Mouse (Mus musculus): ENCODE data around the gene Tcte3.
"Not testable (repeated sequence)": the region's sequence is repeated elsewhere in the genome, so short reads cannot be mapped to it uniquely, and the experiment has no call there.

The Tcte3 gene

DNA sequence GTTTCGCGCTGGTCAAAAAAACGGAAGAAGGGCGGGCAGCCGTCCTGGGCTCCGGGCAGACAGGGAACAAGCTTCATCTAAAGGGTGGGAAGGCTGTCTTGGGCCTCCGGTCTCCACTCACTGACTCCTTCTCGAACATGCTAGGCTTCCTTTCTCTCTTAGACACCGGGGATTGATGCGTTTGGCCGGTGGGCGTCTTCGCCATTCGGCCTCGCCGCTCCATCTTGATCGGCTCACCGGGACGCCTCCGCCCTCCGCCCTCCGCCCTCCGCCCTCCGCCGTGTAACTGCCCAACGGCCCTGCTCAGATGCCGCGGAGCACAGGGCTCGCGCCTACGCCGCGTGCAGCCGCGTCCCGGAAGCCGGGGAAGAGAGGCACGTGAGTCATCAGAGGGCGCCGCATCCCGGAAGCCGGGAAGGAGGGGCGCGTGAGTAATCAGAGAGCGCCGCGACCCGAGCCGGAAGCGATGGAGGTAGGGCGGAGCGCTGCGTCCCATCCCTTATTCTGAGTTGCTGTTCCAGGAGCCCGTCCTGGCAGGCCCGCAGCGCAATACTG lies at the start of gene Tcte3, which contains the start of the genes Ermard and Gm3448:
Gene Tcte3 (minus strand): TSS at position 314 of the 555 bp plus-strand sequence.
Gene Ermard (plus strand): TSS at position 34 of the 555 bp plus-strand sequence.
Gene Gm3448 (minus strand): TSS at position 363 of the 555 bp plus-strand sequence.
- peak in 1 of 2 experiments; percentile 33 for DNase-seq (ENCODE audit: low spot score in 2 of 2)

DNA sequence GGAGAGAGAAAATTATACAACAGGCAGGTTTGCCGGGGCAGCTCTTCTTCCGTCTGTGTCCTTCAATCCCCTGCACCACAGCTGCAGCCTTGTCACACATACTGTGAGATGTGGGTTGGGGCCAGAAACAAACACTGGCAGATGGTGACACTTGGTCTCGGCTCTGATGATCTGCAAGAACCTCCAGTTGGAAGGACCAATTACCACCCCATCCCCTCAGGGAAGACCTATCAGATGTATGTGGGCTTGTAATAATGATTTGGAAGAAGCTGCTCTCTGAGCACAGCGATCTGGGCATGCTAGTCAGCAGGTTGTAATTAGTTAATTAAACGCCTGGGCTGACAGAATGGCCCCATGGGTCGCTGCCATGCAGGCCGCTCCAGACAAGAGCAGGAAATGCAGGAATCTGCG lies 47.3 kb upstream of the Tcte3 start:
- no peak for DNase-seq (ENCODE audit: low spot score in 2 of 2)

- DNase-seq (ENCODE audit: low spot score in 2 of 2), result no peak
Measured at GRCm38 (mm10) chr17:15088166-15088565, 46.9 kb upstream of the Tcte3 start.

DNA sequence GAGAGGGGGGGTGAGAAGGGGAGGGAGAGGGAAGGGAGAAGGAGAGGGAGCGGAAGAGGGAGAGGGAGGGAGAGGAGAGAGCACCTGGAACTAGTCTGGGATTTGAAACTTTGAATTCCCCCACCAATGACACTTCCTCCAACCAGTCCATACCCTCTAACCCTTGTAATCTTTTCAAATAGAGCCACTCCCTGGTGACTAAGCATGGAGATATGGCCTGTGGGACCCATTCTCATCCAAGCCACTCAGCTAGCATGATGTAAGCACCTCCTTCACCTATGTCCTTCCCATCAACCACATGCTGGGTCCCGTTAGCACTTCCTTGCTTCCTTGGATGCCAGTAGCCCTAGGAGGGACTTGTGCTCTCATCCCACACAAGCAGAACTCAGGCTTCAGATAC lies 43.7 kb upstream of the Tcte3 start:
- no peak for DNase-seq (ENCODE audit: low spot score in 2 of 2)

- no peak for DNase-seq (ENCODE audit: low spot score in 2 of 2)
Measured at GRCm38 (mm10) chr17:15084226-15084848, 43.0 kb upstream of the Tcte3 start.

- no peak for DNase-seq (ENCODE audit: low spot score in 2 of 2)
Measured at GRCm38 (mm10) chr17:15077536-15077935, 36.2 kb upstream of the Tcte3 start.

- peak in 1 of 2 experiments; percentile 33 for DNase-seq (ENCODE audit: low spot score in 2 of 2)
Measured at GRCm38 (mm10) chr17:15075033-15075432, 33.7 kb upstream of the Tcte3 start.

DNA sequence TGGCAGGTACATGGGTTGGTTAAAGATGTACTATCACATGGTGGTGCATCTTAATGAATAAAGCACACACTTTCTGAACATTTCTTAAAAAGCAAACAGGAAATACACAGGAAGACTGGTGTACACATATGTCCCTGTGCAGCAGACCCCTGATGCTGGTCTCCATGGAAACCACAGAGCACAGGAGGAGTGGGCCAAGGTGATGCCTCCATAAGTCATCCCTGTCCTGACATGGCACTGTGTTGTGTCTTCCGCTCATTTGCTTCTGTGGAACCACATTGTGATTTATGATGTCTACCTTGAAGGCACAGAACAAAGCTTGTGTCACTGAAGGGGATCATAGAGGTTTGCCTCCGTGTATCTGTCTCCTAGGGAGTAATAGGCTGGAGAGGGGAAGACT lies 30.9 kb upstream of the Tcte3 start:
- no peak for DNase-seq (ENCODE audit: low spot score in 2 of 2)

GRCm38 (mm10) chr17:15069124-15069523 lies 27.8 kb upstream of the Tcte3 start:
- DNase-seq (ENCODE audit: low spot score in 2 of 2), result no peak

- no peak for DNase-seq (ENCODE audit: low spot score in 2 of 2)
Measured at GRCm38 (mm10) chr17:15068040-15068792, 26.9 kb upstream of the Tcte3 start.

DNA sequence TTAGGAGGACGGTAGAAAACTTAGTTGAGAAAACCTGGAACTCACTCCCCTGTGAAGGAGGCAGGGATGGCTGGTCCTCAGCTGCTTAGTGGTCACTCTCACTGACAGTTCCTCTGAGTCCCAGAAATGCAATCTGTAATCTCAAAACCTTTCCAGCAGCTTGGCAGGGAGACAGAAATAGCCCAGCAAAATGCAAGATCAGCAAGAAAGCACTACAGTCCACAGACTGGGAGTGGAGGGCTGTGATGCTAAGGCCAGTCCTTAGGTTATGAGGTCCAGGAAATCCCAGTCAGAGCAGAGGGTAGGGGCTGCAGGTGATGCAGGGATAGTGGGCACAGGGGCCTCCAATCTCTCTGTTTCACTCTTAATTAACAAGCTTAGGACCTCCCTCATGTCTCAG lies 25.6 kb upstream of the Tcte3 start:
- DNase-seq (ENCODE audit: low spot score in 2 of 2), result no peak

DNA sequence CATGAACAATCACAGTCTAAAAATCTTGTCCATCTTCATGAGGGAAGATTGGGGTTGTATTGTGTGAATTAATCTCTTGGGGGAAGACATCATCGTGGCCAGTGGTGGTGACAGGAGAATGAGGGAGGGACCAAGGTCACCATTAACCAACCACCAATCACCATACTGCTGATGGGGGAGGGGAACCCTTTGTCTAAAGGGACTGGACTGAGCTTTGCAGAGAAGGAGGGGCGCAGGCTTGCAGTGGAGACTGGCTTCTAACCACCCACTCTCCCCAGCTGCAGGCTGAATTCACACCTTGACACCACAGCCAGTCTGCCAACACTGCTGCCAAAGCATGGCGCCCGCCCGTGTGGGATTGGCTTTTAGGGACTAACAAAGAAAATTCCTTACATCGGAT lies 24.8 kb upstream of the Tcte3 start:
- DNase-seq (ENCODE audit: low spot score in 2 of 2), result no peak

GRCm38 (mm10) chr17:15065391-15066024 lies 24.2 kb upstream of the Tcte3 start:
- peak; percentile 52 to 62 for DNase-seq (ENCODE audit: low spot score in 2 of 2)

DNA sequence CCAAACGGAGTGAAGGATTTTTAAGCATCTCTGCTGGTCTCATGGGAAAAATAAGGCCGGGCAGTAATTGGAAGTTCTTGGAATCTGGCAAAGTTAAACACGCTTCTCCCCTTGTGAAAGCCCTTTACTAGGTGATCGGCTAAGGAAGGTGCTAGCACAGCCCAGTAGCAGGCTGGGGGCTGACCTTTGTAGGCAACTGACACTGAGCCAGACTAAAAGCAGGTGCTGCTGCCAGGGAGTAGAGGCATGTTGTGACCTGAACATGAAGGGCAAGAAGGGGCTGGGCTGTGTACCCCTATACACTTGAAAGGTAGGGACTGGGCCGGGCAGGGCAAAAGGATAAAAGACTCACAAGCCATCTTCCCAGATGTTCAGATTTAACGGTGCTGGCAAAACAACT lies 19.1 kb upstream of the Tcte3 start:
- DNase-seq (ENCODE audit: low spot score in 2 of 2), result no peak

GRCm38 (mm10) chr17:15059646-15060045 lies 18.4 kb upstream of the Tcte3 start:
- DNase-seq (ENCODE audit: low spot score in 2 of 2), result no peak

DNA sequence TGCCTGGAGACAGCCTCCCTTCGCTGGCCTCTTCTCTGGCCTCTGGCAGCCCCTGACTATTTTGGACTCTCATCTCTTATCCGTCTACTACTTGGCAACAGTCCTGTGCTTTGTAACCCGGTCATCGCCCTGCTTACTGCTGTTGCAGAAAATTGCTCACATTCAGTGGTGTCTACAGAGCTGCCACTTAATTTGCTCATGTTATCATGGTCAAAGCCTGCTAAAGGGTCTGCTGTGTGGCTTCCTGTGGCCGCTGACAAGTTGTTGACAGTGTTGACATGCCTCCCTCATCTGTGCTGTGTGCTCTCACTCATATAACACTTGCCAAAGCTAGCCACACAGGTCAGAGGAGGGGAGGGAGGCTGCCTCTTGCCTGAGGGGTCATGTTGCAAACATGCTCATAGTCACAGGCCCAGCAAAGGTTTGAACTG lies 16.9 kb upstream of the Tcte3 start:
- no peak for DNase-seq (ENCODE audit: low spot score in 2 of 2)

GRCm38 (mm10) chr17:15055925-15056324 lies 14.6 kb upstream of the Tcte3 start:
- no peak for DNase-seq (ENCODE audit: low spot score in 2 of 2)

DNA sequence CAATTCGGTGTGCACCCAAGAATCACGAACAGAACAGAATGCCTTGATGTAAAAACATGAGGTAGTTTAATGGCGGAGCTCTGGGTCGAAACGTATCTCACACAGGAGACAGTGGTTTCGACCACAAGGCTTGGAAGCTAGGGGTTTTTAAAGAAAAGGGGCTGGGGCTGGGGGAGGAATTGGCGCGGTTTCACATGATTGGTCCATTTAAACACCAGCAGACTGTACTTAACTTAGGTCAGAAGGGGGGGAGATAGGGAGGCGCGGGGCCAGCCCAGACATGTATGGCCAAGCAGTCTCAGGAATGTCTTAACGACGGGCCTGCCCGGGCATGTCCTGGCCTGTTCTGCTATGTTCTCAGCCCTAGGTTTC lies 12.5 kb upstream of the Tcte3 start:
- not testable (repeated sequence) for DNase-seq (ENCODE audit: low spot score in 2 of 2)

- DNase-seq (ENCODE audit: low spot score in 2 of 2), result not testable (repeated sequence)
Measured at GRCm38 (mm10) chr17:15053183-15053828, 12.0 kb upstream of the Tcte3 start.

- not testable (repeated sequence) for DNase-seq (ENCODE audit: low spot score in 2 of 2)
Measured at GRCm38 (mm10) chr17:15052766-15053165, 11.5 kb upstream of the Tcte3 start.

DNA sequence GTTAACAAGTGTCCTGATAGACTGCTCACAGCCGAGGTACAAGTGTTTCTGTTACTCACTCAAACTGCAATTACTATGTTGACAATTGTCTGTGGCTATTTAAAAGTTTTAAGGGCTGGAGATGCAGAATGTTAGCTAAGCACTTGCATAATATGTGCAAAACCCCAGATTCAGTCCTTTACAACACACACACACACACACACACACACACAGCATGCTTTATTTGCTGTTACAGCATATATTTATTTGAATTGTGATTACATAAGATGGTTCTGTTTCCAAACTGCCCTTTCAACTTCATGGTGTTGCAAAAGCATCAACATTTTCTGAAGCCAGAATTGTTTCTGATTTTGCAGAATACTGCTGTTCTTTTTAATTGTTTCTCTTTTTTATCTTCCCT lies 9.1 kb upstream of the Tcte3 start:
- DNase-seq (ENCODE audit: low spot score in 2 of 2), result not testable (repeated sequence)

DNA sequence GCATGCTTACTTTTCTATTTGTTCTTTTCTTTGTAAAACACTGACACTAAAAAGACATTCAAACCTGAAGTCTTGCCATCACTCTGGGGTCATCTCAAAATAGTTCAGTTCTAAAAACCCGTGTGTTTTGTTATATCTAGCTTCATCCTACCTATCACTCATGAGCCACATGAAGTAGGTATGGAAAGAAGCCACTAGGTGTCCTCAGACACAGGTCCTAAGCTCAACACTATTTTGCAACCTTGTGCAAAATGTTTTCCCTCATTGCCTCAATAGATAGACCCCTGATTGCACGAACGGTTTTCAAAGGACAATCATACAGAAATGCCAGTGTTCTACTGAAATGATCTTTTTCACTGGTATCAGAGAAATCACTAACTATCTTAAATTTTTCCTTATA lies 833 bp downstream of the Tcte3 start:
- not testable (repeated sequence) for DNase-seq (ENCODE audit: low spot score in 2 of 2)

Measured in urinary bladder, postnatal 36 days (tissue).